Mouse (Mus musculus): ENCODE results near the gene Tcf25.

DNA sequence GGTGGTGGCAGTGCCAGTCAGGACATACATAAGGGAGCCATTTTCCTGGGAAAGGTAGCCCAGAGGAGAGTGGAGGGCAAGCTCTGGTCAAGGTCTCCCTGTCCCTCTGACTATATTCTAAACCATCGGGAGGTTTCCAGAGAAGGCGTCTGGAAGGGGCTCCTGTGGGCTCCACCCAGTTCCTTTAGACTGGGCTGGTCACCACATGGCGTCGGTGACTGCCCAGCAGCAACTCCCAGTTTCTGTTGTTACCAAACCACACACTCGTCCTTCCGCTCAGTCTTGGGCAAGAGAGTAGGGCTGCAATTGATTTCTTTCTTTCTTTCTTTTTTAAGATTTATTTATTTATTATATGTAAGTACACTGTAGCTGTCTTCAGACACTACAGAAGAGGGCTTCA, 70.6 kb downstream of the Tcf25 start:
- TF ChIP-seq CTCF (IDR thresholded peaks at IDR 0.05; ENCODE audit: extremely low read depth, insufficient read depth, low read length): no peak
- TF ChIP-seq POLR2A (IDR thresholded peaks at IDR 0.05; ENCODE audit: extremely low read depth, insufficient read depth, low read length): no peak
